Mouse (Mus musculus) intestine, embryonic 14.5 days (tissue): ENCODE measurements around the gene Fam186b. TPM values are rescaled to one million over a fixed set of nuclear protein-coding genes. Genes with fewer than 3 reads are reported as not detected.
A peak's percentile ranks its signal among the peaks of the same experiment; 100 is the strongest.
"Not testable (repeated sequence)": the region's sequence is repeated elsewhere in the genome, so short reads cannot be mapped to it uniquely, and the experiment has no call there.

ENCODE experiments used
- ATAC-seq: fragments of 200-750 bp; cut with Nextera tagmentation; replicated peaks from 2 replicates; pipeline ENCODE4 v1.8.0; 2017; ENCODE audit warnings: low read depth, moderate number of reproducible peaks, moderate TSS enrichment, moderate library complexity; ENCODE audit not compliant: low FRiP score, low TSS enrichment
- DNase-seq: peaks from one replicate; pipeline ENCODE4 v3.0.0-alpha.2; 2018; ENCODE audit warnings: low spot score
- H3K27ac ChIP-seq: fragments of 300-500 bp; sonication (generic); 2 replicates; pipeline ENCODE4 v1.5.1; 2014; ENCODE audit warnings: low read depth, mild to moderate bottlenecking, control low read depth
- H3K27me3 ChIP-seq: fragments of 300-500 bp; sonication (generic); replicated peaks from 2 replicates; pipeline ENCODE4 v1.6.1; 2014; ENCODE audit warnings: low read length, control low read depth; ENCODE audit not compliant: control insufficient read depth, insufficient read depth
- H3K36me3 ChIP-seq: fragments of 300-500 bp; sonication (generic); 2 replicates; pipeline ENCODE4 v1.6.1; 2014; ENCODE audit warnings: low read length, control low read depth; ENCODE audit not compliant: control insufficient read depth, insufficient read depth
- H3K4me1 ChIP-seq: fragments of 300-500 bp; sonication (generic); replicated peaks from 2 replicates; pipeline ENCODE4 v1.6.1; 2014; ENCODE audit warnings: low read length, control low read depth, mixed read lengths; ENCODE audit not compliant: control insufficient read depth, insufficient read depth
- H3K4me2 ChIP-seq: fragments of 300-500 bp; sonication (generic); 2 replicates; pipeline ENCODE4 v1.6.1; 2014; ENCODE audit warnings: low read length
- H3K4me3 ChIP-seq: fragments of 300-500 bp; sonication (generic); 2 replicates; pipeline ENCODE4 v1.5.1; 2014; ENCODE audit warnings: low read depth, low read length, control low read depth, mixed read lengths
- H3K9ac ChIP-seq: fragments of 300-500 bp; sonication (generic); 2 replicates; pipeline ENCODE4 v1.6.1; 2014; ENCODE audit warnings: mild to moderate bottlenecking, low read length
- H3K9me3 ChIP-seq: fragments of 300-500 bp; sonication (generic); 2 replicates; pipeline ENCODE4 v1.6.1; 2016; ENCODE audit warnings: low read length, control low read depth; ENCODE audit not compliant: control insufficient read depth
- WGBS: fragments of 180-500 bp; shearing (Covaris S2); extraction: QIAGEN DNeasy Blood & Tissue Kit; methylation state at CpG from one replicate; pipeline ENCODE4 v1.1.7; 2014; 5-methylcytosine and 5-hydroxymethylcytosine counted together
- polyA plus RNA-seq: library from polyadenylated mRNA; unstranded; fragments of >200 nt; fragmentation: Nextera tagmentation; extraction: Ambion mirVana; gene quantifications from 2 replicates; pipeline ENCODE4 v1.2.1, GENCODE M21; 2014

Gene Fam186b
- polyA plus RNA-seq, 1 experiment from 2014 or later, result 0.11 TPM

DNA sequence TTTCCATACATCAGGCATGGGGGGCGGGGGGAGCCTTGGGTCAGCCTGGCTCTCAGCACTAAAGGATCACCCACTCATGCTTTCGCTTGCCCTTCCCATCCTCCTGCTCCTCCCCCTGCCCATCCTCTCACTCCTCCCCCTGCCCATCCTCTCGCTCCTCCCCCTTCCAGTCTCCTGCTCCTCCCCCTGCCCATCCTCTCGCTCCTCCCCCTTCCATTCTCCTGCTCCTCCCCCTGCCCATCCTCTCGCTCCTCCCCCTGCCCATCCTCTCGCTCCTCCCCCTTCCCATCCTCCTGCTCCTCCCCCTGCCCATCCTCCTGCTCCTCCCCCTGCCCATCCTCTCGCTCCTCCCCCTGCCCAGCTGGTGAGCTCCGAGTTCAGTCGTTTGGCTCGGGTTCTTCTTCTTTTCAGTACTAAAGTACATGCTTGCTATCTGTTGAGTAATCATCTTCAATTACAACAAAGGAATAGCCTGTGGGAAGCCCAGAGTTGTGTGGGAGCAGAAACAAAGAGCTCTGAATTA, 35.9 kb downstream of the Fam186b start:
- H3K4me3 ChIP-seq, result 0 out of 2 replicates have a peak overlapping the region, but pooled peaks have one; percentile 6
- ATAC-seq (peak; percentile 57), DNase-seq (peak; percentile 81)
- H3K4me1 ChIP-seq, result no peaks in the 10 kb centered on the region; the same call in 1 of the 2 replicates
- H3K9ac ChIP-seq, result no peak overlapping the region
- H3K27me3 ChIP-seq, result no peaks in the 10 kb centered on the region
- H3K9me3 ChIP-seq, result no peaks in the 10 kb centered on the region
- peak overlapping the region; percentile 46 for H3K4me2 ChIP-seq
- 2% methylated on average over 7 of the region's 10 CpGs for WGBS
- H3K27ac ChIP-seq, result peak overlapping the region; percentile 62; the same call in 1 of the 2 replicates
- H3K36me3 ChIP-seq, result no peaks in the 10 kb centered on the region

DNA sequence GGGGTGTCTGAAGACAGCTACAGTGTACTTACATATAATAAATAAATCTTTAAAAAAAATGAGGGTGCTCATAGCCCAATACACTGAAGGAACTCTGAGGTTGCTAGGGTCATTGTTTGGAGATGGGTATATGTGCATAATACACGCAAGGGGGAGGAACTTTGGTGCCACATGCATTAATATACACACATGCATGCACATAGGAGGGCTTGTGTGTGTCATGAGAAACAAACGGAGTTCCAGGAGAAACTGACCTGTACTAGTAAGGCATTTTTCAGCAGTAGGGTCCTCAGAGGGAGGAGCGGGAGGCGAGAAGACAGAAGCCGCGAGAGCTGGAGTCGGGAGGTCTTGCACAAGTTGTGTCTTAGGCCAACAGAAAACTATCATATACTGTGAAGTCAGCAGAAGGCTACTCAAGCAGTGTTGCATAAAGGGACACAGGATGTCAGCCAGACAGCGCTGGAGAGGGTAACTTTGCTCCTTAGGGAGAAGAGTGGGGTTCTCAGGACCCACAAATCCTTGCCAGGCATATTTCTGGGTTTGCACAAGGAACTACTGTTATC, 36.4 kb downstream of the Fam186b start:
- 0 out of 2 replicates have a peak overlapping the region, but pooled peaks have one; percentile 6 for H3K4me3 ChIP-seq
- H3K27me3 ChIP-seq, result no peaks in the 10 kb centered on the region
- H3K4me1 ChIP-seq, result no peaks in the 10 kb centered on the region; the same call in 1 of the 2 replicates
- WGBS, result 60% methylated on average over 8 of the region's 8 CpGs
- no peaks in the 10 kb centered on the region for H3K9me3 ChIP-seq
- H3K36me3 ChIP-seq, result no peaks in the 10 kb centered on the region
- peak overlapping the region; percentile 46 for H3K4me2 ChIP-seq
- H3K27ac ChIP-seq, result peak overlapping the region; percentile 62
- peak; percentile 45 for ATAC-seq
- no peak overlapping the region for H3K9ac ChIP-seq
- DNase-seq, result no peak

DNA sequence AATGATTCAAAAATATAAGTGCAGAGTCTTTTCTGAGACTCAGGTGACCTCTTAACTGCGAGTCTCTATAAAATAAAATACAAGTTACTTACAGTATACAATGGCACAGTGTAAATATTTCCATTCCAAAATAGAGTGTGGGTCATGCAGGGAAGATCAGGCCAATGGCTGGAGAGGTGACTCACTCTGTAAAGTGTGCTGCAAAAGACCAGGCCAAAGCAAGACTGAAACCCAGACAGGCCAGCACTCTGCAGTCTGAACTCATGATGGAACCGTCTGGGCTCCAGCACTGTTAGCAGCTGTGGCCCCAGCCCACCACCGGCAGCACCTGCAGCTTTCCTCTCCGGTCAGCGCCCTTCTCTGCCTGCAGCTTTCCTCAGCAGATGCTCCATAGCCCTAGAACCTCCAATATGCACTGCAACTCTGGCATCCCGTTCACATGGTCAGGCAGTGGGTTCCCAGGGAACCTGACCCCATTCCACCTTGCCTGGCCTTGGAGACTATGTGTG, 40.4 kb downstream of the Fam186b start:
- Histone ChIP-seq H3K4me1 (peaks cover 5% of the 10 kb centered on the region), H3K27ac (no peak overlapping the region), H3K36me3 (no peaks in the 10 kb centered on the region), H3K4me2 (no peak overlapping the region), H3K9me3 (no peaks in the 10 kb centered on the region), H3K27me3 (no peaks in the 10 kb centered on the region), H3K9ac (no peak overlapping the region), H3K4me3 (no peak overlapping the region)
- DNase-seq (no peak), ATAC-seq (no peak)
- WGBS, result 89% methylated on average over 6 of the region's 6 CpGs

DNA sequence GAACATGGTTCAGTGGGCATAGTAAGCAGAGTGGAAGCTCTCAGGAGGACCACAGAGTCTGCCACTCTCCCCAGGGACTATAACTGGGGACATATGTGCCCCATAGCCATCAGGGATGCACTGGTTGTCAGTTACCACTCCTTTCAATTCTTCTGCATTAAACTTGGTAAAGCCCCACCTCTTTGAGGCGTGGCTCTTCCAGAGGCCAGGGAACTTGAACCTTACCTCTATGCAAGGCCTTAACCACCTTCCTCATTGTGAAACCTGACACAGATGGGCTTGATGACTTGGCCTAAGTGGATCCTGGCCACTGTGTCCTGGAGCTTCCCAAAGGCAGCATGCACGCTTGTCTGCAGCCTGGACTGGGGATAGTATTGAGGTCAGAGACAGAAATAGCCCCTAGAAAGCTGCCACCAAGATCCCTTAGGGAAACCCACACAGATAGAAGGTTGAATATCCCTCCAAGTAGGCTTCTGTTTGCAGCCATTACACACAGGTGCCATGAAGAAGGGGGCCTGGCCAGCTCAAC, 41.1 kb downstream of the Fam186b start:
- 0 out of 2 replicates have a peak, but pooled peaks cover under 1% of the 10 kb centered on the region for H3K36me3 ChIP-seq
- no peak overlapping the region for H3K27ac ChIP-seq
- H3K9ac ChIP-seq, result no peak overlapping the region
- ATAC-seq (no peak), DNase-seq (no peak)
- H3K27me3 ChIP-seq, result no peaks in the 10 kb centered on the region
- no peak overlapping the region for H3K4me2 ChIP-seq
- H3K4me1 ChIP-seq, result peaks cover 5% of the 10 kb centered on the region
- H3K4me3 ChIP-seq, result no peak overlapping the region
- no peaks in the 10 kb centered on the region for H3K9me3 ChIP-seq
- 83% methylated on average over 2 of the region's 2 CpGs for WGBS

DNA sequence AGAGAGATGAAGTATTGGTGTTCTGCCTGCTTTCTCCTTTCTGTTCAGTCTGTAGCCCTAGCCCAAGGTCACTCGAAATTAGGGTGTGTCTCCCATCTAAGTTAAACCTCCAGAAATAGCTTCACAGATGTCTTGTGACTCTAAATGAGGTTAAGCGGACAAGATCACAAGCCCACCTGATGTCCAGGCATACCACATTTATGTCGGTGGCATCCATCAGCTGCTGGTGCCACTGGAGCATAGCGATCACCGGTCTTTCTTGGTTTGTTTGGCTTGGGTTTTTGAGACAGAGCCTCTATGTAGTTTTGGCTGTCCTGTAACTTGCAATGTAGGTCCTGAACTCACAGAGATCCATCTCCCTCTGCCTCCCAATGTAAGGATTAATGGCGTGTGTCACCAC, 41.9 kb downstream of the Fam186b start:
- no peak overlapping the region for H3K4me3 ChIP-seq
- H3K27ac ChIP-seq, result no peak overlapping the region; the same call in 1 of the 2 replicates
- no peaks in the 10 kb centered on the region for H3K27me3 ChIP-seq
- H3K9me3 ChIP-seq, result no peaks in the 10 kb centered on the region
- H3K36me3 ChIP-seq, result peaks cover 6% of the 10 kb centered on the region; the same call in 1 of the 2 replicates
- WGBS, result 94% methylated on average over 6 of the region's 6 CpGs
- H3K4me1 ChIP-seq, result peaks cover 5% of the 10 kb centered on the region
- DNase-seq (no peak), ATAC-seq (no peak)
- H3K4me2 ChIP-seq, result no peak overlapping the region
- H3K9ac ChIP-seq, result no peak overlapping the region

DNA sequence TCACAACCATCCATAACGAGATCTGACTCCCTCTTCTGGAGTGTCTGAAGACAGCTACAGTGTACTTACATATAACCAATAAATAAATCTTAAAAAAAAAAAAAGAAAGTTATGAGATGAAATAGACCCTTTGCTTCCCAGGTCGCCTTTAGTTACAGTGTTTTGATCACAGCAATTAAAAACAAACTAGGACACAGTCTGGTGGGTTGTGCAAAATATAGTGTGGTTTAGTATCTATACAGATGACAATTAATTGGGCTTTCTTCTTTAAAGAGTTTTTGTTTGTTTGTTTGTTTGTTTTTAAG, 42.6 kb downstream of the Fam186b start:
- not testable (repeated sequence) for H3K27me3 ChIP-seq, H3K9me3 ChIP-seq, H3K4me1 ChIP-seq, H3K9ac ChIP-seq, ATAC-seq, H3K4me3 ChIP-seq, DNase-seq
- peak overlapping the region; percentile 94 for H3K4me2 ChIP-seq
- H3K36me3 ChIP-seq, result peaks cover 13% of the 10 kb centered on the region
- 37% methylated on average over 2 of the region's 2 CpGs for WGBS
- peak overlapping the region; percentile 97 for H3K27ac ChIP-seq

DNA sequence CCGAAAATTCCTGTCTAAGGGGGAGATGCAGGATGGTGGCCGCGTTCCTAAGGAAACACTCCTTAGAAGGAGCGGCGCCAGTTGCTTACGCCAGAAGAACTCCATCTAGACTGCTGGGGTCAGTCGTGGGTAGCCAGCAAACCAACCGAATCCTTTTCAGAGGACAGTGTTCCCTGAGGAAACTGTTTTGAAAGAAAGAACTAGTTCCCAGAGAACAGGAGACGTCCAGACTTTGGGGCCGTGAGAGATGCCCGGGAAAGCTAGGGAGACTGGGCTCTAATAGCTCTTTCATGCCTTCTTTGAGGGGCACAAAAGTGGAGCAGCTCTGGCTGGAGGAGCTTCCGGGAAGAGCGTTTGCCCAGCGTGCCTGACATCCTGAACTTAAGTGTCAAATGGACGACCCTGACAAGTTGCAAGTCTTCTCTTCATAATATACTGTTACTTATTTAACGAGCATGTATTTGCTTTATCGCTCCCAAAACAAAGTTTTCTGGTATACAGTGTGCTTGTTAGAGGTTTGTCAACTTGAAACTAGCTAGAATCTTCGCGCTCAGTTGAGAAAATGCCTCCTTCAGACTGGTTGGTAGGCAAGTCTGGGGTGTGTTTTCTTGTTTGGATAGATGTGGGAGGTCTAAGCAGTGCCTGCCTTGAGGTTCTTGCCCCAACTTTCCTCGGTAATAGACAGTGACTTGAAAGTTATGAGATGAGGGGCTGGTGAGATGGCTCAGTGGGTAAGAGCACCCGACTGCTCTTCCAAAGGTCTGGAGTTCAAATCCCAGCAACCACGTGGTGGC, 43.1 kb downstream of the Fam186b start:
- DNase-seq (no peak), ATAC-seq (peak; percentile 65)
- Histone ChIP-seq H3K9ac (peak overlapping the region; percentile 70), H3K27ac (peak overlapping the region; percentile 97), H3K36me3 (peaks cover 18% of the 10 kb centered on the region), H3K9me3 (no peaks in the 10 kb centered on the region), H3K4me2 (peak overlapping the region; percentile 94), H3K4me1 (peaks cover 5% of the 10 kb centered on the region), H3K27me3 (no peaks in the 10 kb centered on the region), H3K4me3 (peak overlapping the region; percentile 81)
- 3% methylated on average over 22 of the region's 22 CpGs for WGBS

DNA sequence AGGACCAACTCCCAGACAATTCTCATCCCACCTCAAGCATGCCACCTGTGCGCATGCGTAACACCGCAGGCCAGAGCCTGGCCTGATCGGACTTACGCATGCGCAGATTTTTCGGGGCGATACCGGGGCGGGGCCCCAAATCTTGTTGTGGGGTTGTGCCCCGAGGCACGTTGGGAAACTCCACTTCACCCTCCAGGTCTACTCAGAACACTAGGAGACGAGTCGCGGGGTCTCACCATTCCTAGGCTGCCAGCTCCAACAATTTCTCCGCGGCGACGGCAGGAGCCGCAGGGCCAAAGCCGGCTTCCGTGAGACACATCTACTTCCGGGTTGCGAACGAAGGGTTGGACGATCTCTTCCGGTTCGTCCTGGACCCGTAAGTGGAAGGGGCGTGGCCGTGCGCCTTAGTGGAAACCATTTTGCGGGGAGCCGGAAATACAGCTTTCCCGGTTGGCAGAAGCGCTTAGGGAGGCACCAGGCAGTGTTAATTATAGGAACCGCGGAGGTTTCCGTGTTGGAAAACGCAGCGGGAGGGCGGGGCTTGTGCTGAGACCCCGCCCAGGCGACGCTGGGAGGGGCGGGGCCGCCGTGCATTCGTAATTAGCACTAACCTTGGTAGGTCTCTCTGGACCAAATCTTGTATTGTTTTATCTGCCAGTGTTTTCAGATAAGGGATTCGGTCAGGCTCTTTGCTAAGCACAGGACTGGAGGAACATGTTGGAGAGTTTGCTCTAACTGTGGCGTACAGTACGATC, 43.9 kb downstream of the Fam186b start, which contains the start of gene Mcrs1:
TSS of gene Mcrs1 (minus strand) at position 336 of the 755 bp plus-strand sequence.
- peak; percentile 97 for DNase-seq
- Histone ChIP-seq H3K36me3 (peaks cover 26% of the 10 kb centered on the region), H3K27me3 (no peaks in the 10 kb centered on the region), H3K9ac (peak within 1 kb of the TSS; percentile 70), H3K4me3 (peak within 1 kb of the TSS; percentile 81), H3K27ac (peak within 1 kb of the TSS; percentile 97), H3K4me2 (peak within 1 kb of the TSS; percentile 94), H3K9me3 (no peaks in the 10 kb centered on the region), H3K4me1 (peaks cover 5% of the 10 kb centered on the region)
- ATAC-seq, result peak; percentile 89
- under 1% methylated on average over 52 of the region's 52 CpGs for WGBS
